In genomic region chr12:11149121-11149420, GRCm38 (mm10) we compare ENCODE assay signal across 7 mouse cellular contexts. TPM values are rescaled to one million over a fixed set of nuclear protein-coding genes. Genes with fewer than 3 reads are reported as not detected.
A peak's percentile ranks its signal among the peaks of the same experiment; 100 is the strongest.
DNase-seq lines count a peak whose midpoint lies in the region; ATAC-seq and TF ChIP-seq lines count a peak whose summit lies in the region.

No protein-coding gene starts in this region.

- H3K36me3 ChIP-seq in lung, postnatal 0 days (ENCODE audit: insufficient read depth, low read length): no peaks in the 10 kb centered on the region
- no peaks in the 10 kb centered on the region for H3K36me3 ChIP-seq in forebrain, embryonic 13.5 days (ENCODE audit: poor library complexity, severe bottlenecking)
- no peaks in the 10 kb centered on the region for H3K36me3 ChIP-seq in limb, embryonic 13.5 days
- H3K36me3 ChIP-seq in stomach, embryonic 16.5 days (ENCODE audit: control insufficient read depth, insufficient read depth, low read length): no peaks in the 10 kb centered on the region

- TF ChIP-seq EP300 in lung, postnatal 0 days (IDR thresholded peaks at IDR 0.05): no peak

- no peaks in the 10 kb centered on the region for H3K9me3 ChIP-seq in lung, postnatal 0 days (ENCODE audit: low read length)
- no peaks in the 10 kb centered on the region for H3K9me3 ChIP-seq in forebrain, embryonic 13.5 days (replicated peaks)
- no peaks in the 10 kb centered on the region for H3K9me3 ChIP-seq in limb, embryonic 13.5 days
- H3K9me3 ChIP-seq in stomach, embryonic 16.5 days (replicated peaks; ENCODE audit: control insufficient read depth, low read length): no peaks in the 10 kb centered on the region

- TF ChIP-seq CTCF in lung, postnatal 0 days (IDR thresholded peaks at IDR 0.05): peak; percentile 48; the same call in 1 of the 2 replicates

- no peak overlapping the region; the same call in 1 of the 2 replicates for H3K27ac ChIP-seq in lung, postnatal 0 days (ENCODE audit: low read length)
- H3K27ac ChIP-seq in forebrain, embryonic 13.5 days: no peak overlapping the region
- H3K27ac ChIP-seq in limb, embryonic 13.5 days: no peak overlapping the region
- no peak overlapping the region for H3K27ac ChIP-seq in stomach, embryonic 16.5 days (ENCODE audit: low read length)

- WGBS in lung, postnatal 0 days: 2% methylated on average over 14 of the region's 14 CpGs
- WGBS in forebrain, embryonic 13.5 days: 2% methylated on average over 14 of the region's 14 CpGs
- under 1% methylated on average over 14 of the region's 14 CpGs for WGBS in limb, embryonic 13.5 days
- 1% methylated on average over 14 of the region's 14 CpGs for WGBS in stomach, embryonic 16.5 days

- H3K27me3 ChIP-seq in lung, postnatal 0 days (replicated peaks; ENCODE audit: insufficient read depth, low read length): peaks cover 14% of the 10 kb centered on the region
- peaks cover 47% of the 10 kb centered on the region for H3K27me3 ChIP-seq in forebrain, embryonic 13.5 days
- H3K27me3 ChIP-seq in limb, embryonic 13.5 days: peaks cover 64% of the 10 kb centered on the region
- H3K27me3 ChIP-seq in stomach, embryonic 16.5 days (ENCODE audit: control insufficient read depth, insufficient read depth, low read length): peaks cover 4% of the 10 kb centered on the region; the same call in 1 of the 2 replicates

- H3K4me2 ChIP-seq in lung, postnatal 0 days (replicated peaks; ENCODE audit: low read depth, low read length): peak overlapping the region; percentile 85
- H3K4me2 ChIP-seq in forebrain, embryonic 13.5 days: peak overlapping the region; percentile 98
- H3K4me2 ChIP-seq in limb, embryonic 13.5 days (replicated peaks): peak overlapping the region; percentile 97
- H3K4me2 ChIP-seq in stomach, embryonic 16.5 days (ENCODE audit: low read depth, low read length): peak overlapping the region; percentile 71

- ATAC-seq in lung, postnatal 0 days: no peak
- ATAC-seq in forebrain, embryonic 13.5 days: peak; percentile 46; the same call in 1 of the 2 replicates
- no peak for ATAC-seq in limb, embryonic 13.5 days (ENCODE audit: low FRiP score, low read depth)
- no peak for ATAC-seq in stomach, embryonic 16.5 days (ENCODE audit: insufficient read depth, low FRiP score)

- H3K9ac ChIP-seq in lung, postnatal 0 days (replicated peaks; ENCODE audit: low read depth): no peak overlapping the region; the same call in 1 of the 2 replicates
- H3K9ac ChIP-seq in forebrain, embryonic 13.5 days: peak overlapping the region; percentile 61
- peak overlapping the region; percentile 68 for H3K9ac ChIP-seq in limb, embryonic 13.5 days
- peak overlapping the region; percentile 72 for H3K9ac ChIP-seq in stomach, embryonic 16.5 days (ENCODE audit: low read length)

- peak overlapping the region; percentile 56 for H3K4me3 ChIP-seq in lung, postnatal 0 days (ENCODE audit: low read depth, low read length)
- H3K4me3 ChIP-seq in forebrain, embryonic 13.5 days: peak overlapping the region; percentile 58
- H3K4me3 ChIP-seq in limb, embryonic 13.5 days: peak overlapping the region; percentile 62
- peak overlapping the region; percentile 56 for H3K4me3 ChIP-seq in stomach, embryonic 16.5 days (replicated peaks; ENCODE audit: low read length)

- H3K4me1 ChIP-seq in lung, postnatal 0 days (ENCODE audit: insufficient read depth, low read depth, low read length): no peaks in the 10 kb centered on the region
- peaks cover 19% of the 10 kb centered on the region for H3K4me1 ChIP-seq in forebrain, embryonic 13.5 days
- H3K4me1 ChIP-seq in limb, embryonic 13.5 days: peaks cover 14% of the 10 kb centered on the region
- no peaks in the 10 kb centered on the region; the same call in 1 of the 2 replicates for H3K4me1 ChIP-seq in stomach, embryonic 16.5 days (ENCODE audit: control insufficient read depth, insufficient read depth, low read length)

- DNase-seq in lung, postnatal 0 days (ENCODE audit: low spot score): no peak
- no peak for DNase-seq in lung, postnatal 10 days
- DNase-seq in adipocyte (ENCODE audit: low spot score): no peak
- DNase-seq in spleen, adult 18-20 months: no peak

RNA-seq across cellular contexts. Expression of gene Kcns3, which starts 1.8 kb away (rescaled TPM):
- 8.8 and 11.0 TPM in 2 replicates for polyA plus RNA-seq in lung, postnatal 0 days (2015; fragmentation: Nextera tagmentation; extraction: Ambion mirVana)
- 0.31 and 0.40 TPM in 2 replicates for polyA plus RNA-seq in forebrain, embryonic 13.5 days (2015; fragmentation: Nextera tagmentation; extraction: Ambion mirVana)
- polyA plus RNA-seq in limb, embryonic 13.5 days (2015; fragmentation: Nextera tagmentation; extraction: Ambion mirVana): 0.96 and 1.9 TPM in 2 replicates
- polyA plus RNA-seq in stomach, embryonic 16.5 days (2015; fragmentation: Nextera tagmentation; extraction: Ambion mirVana): 9.8 and 10.5 TPM in 2 replicates

RNA-seq across cellular contexts. Expression of gene Msgn1, which starts 59.7 kb away (rescaled TPM):
- polyA plus RNA-seq in lung, postnatal 0 days (2015; fragmentation: Nextera tagmentation; extraction: Ambion mirVana): not detected in 2 replicates
- not detected in 2 replicates for polyA plus RNA-seq in forebrain, embryonic 13.5 days (2015; fragmentation: Nextera tagmentation; extraction: Ambion mirVana)
- not detected in 2 replicates for polyA plus RNA-seq in limb, embryonic 13.5 days (2015; fragmentation: Nextera tagmentation; extraction: Ambion mirVana)
- not detected in 2 replicates for polyA plus RNA-seq in stomach, embryonic 16.5 days (2015; fragmentation: Nextera tagmentation; extraction: Ambion mirVana)
